Mouse (Mus musculus) layer of hippocampus, postnatal 36 days (tissue): ENCODE measurements at regions not wholly inside any gene's neighbourhood (a gene's known extent, or its start where the extent isn't known, plus 50 kb on each side); places are given as distances from the start of the nearest gene placed in this dataset.

ENCODE experiments used
- DNase-seq, 2 experiments: peaks; one replicate each; pipeline ENCODE4 v3.0.0; 2022

DNA sequence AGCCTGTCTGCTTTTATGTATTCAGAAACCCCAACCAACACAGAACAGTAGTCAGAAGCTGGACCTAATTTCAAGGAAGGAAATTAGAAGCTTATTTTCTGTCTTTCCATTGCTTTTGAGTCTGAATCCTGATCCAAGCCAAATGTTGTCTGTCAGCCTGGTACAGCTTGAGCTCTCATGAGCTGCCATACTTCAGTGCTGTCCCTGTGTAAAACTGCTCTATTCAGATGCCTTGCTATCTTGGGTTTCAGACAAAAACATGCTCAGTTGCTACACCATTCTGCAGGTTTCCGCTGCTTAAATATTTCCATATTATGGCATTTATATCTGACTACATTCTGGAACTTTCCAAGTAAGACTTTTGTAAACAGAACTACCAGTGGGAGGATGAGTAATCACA, 1403.2 kb downstream of the Epha7 start:
- peak; percentile 18 for DNase-seq

DNA sequence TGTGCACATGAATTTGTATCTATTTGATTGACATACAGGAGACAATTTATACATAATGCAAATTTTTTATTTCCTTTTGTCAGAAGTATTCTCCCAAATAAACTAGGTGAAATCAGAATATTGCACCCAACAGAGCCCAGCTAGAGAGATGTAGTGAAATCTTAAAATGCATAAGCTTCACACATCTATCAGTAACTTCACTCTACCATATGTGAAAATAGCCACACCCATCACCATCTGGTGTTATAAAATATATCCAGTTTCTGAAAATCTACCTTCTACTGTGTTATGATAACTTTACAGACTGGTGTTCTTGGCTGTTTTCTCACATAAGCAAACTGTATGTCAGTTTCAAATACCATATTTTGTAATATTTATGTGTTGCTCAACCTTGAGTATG, 1414.2 kb downstream of the Epha7 start:
- DNase-seq: no peak

DNA sequence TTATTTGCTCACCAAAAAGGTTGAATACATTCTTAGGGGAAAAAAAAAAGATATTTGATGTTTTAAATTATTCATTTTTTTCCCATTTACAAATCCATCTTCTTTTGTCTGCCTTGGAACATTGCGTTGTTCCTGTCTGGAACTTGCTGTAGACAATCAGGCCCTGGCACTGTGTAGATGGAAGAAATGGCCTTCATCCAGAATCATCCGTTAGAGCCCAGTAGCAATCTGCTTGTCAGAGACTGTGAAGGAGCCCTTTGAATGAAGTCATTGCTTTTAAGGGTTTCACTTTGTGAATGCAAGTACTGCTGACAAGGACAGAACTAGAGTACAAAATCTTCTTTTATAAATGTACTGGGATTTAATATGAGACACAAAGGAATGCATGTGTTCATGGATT, 1449.2 kb downstream of the Epha7 start:
- peak; percentile 4 to 11 for DNase-seq

DNA sequence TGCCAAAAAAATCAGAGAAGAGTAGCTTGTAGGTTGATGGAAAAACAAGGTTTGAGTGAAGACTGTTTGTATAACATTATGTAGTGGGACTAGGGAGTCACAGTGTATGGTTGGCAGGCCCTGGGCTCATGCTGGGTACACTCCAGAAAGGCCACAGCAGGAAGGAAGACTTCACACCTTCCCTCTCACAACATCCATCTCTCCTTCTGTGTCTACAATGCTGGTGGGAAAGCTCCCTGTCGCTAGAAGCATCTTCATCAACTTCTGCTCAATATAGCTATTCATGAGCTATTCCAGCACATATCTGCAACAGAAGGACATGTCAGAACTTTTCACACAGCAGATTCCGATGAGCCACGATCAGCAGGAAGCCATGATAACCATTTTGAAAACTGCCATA, 1455.1 kb downstream of the Epha7 start:
- no peak for DNase-seq

DNA sequence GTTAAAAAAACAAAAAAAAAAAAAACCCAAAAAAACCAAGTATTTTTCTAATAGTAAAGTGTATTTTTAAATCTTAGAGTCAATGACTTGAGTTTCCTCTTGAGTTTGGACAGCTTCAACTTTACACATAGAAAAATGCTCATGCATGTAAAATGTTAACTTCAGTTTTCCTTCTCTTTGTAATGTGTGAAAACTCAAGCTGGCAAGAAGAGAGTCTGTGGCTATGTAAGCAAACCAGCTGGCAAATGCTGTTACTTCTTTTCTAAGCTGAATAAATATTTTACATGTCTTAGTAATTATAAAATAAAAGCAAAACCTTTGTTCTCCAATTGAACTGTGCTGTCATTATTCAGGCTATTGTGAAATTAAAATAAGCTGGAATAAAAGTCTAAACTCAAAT, 1457.1 kb downstream of the Epha7 start:
- no peak for DNase-seq

DNA sequence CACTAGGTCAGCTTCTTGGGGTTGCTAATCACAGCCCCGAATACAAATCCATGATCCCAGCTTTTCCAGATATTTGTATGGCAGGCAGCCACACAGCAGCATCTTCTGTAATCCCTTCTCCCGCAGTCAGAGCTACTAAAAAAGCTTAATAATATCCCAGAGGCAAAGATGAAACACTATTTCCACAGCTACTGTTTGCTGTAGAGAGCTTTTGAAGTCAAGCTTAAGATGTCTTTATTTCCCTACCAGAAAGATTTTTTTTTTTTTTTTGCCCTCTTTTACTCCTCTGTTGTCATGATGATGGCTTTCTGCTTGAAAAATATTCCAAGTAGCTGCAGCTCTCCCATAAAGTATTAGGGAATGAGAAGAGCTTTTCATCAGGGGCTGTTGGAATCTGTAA, 1499.5 kb downstream of the Epha7 start:
- no peak for DNase-seq

DNA sequence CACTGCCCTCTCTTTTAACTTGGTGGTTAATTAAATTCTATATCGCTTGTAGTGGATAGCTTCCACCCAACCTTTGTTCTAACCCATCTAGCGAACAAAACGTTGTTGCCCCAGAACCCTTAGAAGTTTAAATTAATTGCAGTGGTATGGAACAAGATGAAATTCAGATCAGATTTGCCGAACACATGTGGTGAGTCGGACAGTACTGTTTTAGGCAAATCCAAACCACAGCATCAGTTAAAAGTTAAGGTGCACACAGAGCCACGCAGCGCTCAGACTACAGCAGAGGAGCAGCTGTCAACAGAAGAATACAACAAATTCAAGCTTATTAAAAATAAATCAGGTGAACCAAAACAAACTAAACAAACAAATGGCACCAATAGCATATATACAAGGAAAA, 1500.0 kb downstream of the Epha7 start:
- no peak for DNase-seq

DNA sequence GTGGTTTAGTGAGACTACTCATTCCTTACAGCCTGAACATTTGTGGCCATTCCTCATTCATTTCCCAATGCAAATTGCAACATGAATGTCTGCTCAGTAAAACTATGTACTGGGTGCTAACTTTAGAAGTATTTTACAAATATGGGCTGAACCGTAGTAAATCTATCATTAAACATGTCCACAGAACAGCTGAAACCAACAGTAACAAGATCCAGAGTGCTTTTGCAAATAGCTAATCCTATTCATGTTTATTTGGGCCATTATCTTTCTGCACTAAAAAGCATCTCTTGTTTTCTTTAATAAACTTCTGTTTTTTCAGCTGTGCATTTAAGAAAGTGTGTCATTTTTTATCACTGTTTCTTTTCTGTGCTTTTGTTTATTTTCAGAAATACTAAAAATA, 1502.4 kb downstream of the Epha7 start:
- DNase-seq: no peak

DNA sequence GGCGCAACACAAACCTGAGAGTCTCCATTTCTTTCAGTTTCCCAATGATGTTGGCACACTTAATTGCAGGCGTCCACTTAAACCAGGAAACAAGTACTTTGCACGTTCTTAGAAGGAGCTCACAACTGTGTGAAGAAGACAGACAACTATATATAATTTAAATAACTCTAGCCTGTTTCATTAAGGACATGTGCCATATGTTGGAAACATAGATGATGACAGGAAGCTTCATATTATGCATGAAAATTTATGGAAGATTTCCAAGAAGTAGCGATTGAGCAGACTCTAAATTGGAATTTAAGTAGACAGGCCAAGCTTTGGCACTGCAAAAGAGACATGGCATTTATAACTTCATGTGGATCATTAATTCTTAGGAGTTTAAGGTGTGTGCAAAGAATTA, 1504.1 kb downstream of the Epha7 start:
- DNase-seq: no peak

DNA sequence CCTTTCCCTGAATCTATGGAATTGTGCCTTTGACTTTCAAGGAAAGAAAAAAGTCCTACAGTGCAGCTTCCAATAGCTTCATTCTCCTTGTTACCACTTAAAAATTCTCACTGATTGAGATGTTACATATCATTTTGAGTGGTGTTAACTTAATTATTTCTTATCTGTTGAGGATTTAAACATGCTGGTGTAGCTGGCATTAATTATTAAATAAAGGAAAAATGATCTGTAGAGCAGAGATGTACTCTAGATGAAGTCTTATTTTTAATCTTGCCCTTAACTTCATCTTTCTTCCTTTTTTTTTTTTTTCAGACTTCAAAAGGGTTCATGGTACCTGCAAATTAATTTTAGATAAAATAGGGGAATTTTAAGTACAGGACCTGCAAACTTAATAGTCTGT, 1507.1 kb downstream of the Epha7 start:
- DNase-seq: no peak

DNA sequence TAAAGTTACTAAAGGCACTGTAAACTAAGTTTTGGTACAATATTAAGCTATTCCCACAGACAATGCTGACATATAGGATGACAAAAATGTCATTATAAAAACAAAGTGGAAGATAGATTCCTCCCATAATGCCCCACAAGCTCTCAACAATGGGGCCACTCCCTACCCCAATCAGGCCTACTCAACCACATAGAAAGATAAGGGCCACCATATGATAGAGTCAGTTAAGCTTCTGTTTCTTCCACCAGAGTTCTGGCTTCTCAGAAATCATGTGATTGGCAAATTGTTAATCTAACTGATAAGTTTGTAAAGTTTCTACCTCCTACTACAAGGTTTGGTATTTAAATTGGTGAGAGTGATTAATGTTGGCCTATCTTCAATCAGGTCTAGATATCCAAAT, 1534.6 kb downstream of the Epha7 start:
- no peak for DNase-seq
